Mouse (Mus musculus) CH12.LX (cell line): ENCODE results near the gene Rpl13.
"Not testable (repeated sequence)": the region's sequence is repeated elsewhere in the genome, so short reads cannot be mapped to it uniquely, and the experiment has no call there.

ENCODE experiments used
- CTCF ChIP-seq, 2 experiments: IDR thresholded peaks in 1 of 2; conservative IDR thresholded peaks in 1 of 2; 2 replicates each; pipeline ENCODE4 v1.5.1; 2011 to 2012; ENCODE audit warnings: low read depth in 2 of 2, low read length in 2 of 2, improper control_type of control experiment in 1 of 2, inconsistent platforms in 1 of 2, mild to moderate bottlenecking in 1 of 2, moderate library complexity in 1 of 2
- GABPA ChIP-seq: IDR thresholded peaks from 2 replicates; pipeline ENCODE4 v1.6.1; 2012; ENCODE audit warnings: low read depth, low read length, improper control_type of control experiment, inconsistent platforms; ENCODE audit not compliant: insufficient replicate concordance
- JUN ChIP-seq: IDR thresholded peaks from 2 replicates; pipeline ENCODE4 v1.6.1; 2011; ENCODE audit warnings: low read depth, mild to moderate bottlenecking, low read length, improper control_type of control experiment, moderate library complexity; ENCODE audit not compliant: insufficient read depth
- JUND ChIP-seq: conservative IDR thresholded peaks from 2 replicates; pipeline ENCODE4 v1.6.1; 2011; ENCODE audit warnings: low read depth, low read length, improper control_type of control experiment
- MXI1 ChIP-seq: IDR thresholded peaks from 2 replicates; pipeline ENCODE4 v1.6.1; 2011; ENCODE audit warnings: mild to moderate bottlenecking, low read depth, low read length, improper control_type of control experiment
- NRF1 ChIP-seq: IDR thresholded peaks from 2 replicates; pipeline ENCODE4 v1.6.1; 2014; ENCODE audit warnings: low read depth, mild to moderate bottlenecking, inconsistent platforms, low read length, improper control_type of control experiment, moderate library complexity
- POLR2A ChIP-seq: IDR thresholded peaks from 2 replicates; pipeline ENCODE4 v1.6.1; 2011; ENCODE audit warnings: low read depth, mild to moderate bottlenecking, improper control_type of control experiment, low read length
- POLR2AphosphoS2 ChIP-seq: IDR thresholded peaks from 2 replicates; pipeline ENCODE4 v1.6.1; 2011; ENCODE audit warnings: low read depth, low read length, improper control_type of control experiment
- SMC3 ChIP-seq: IDR thresholded peaks from 2 replicates; pipeline ENCODE4 v1.6.1; 2011; ENCODE audit warnings: low read depth, low read length, improper control_type of control experiment
- TCF12 ChIP-seq: IDR thresholded peaks from 2 replicates; pipeline ENCODE4 v1.6.1; 2014; ENCODE audit warnings: low read depth, mild to moderate bottlenecking, inconsistent platforms, low read length, improper control_type of control experiment
- UBTF ChIP-seq: IDR thresholded peaks from 2 replicates; pipeline ENCODE4 v1.6.1; 2012; ENCODE audit warnings: low read depth, mild to moderate bottlenecking, inconsistent platforms, low read length, improper control_type of control experiment, moderate library complexity
- USF1 ChIP-seq: IDR thresholded peaks from 2 replicates; pipeline ENCODE4 v1.6.1; 2014; ENCODE audit warnings: low read depth, mild to moderate bottlenecking, inconsistent platforms, low read length, improper control_type of control experiment
- USF2 ChIP-seq: conservative IDR thresholded peaks from 2 replicates; pipeline ENCODE4 v1.6.1; 2011; ENCODE audit warnings: low read depth, low read length, improper control_type of control experiment

DNA sequence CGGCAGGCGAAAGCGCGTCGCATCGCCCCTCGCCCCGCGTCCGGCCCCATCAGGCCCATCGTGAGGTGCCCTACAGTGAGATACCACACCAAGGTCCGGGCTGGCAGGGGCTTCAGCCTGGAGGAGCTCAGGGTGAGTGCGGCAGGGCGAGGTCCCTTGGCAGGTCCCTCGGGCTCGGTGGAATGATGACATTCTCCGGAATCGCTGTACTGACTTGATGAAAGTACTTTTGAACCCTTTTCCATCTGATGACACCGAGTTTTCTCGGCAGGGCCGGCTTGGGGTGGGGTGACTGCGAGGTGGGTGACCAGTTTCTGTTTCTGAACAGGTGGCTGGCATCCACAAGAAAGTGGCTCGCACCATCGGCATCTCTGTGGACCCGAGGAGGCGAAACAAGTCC, 705 bp downstream of the Rpl13 start:
- TF ChIP-seq NRF1; USF1; CTCF (conservative IDR thresholded peaks at IDR 0.05 in 1 of 2, IDR thresholded peaks at IDR 0.05 in 1 of 2; ENCODE audit: low read depth in 2 of 2, low read length in 2 of 2); JUND; JUN; TCF12; POLR2A; UBTF; MXI1; SMC3; USF2; GABPA; POLR2AphosphoS2: not testable (repeated sequence)
